Mouse (Mus musculus) ovary, adult 10 weeks (tissue): ENCODE results near the gene Il1rl2. TPM values are rescaled to one million over a fixed set of nuclear protein-coding genes. Genes with fewer than 3 reads are reported as not detected.

Experiments used
- polyA plus RNA-seq: library from polyadenylated mRNA; stranded (reverse); fragments of 350-450 nt; fragmentation: Illumina TruSeq; extraction: RNeasy Lipid Tissue Mini Kit (QIAGEN cat#74804); gene quantifications from one replicate; pipeline ENCODE4 v1.2.3, GENCODE M21; 2014

Il1rl2 gene
- 16.6 TPM for polyA plus RNA-seq

DNA sequence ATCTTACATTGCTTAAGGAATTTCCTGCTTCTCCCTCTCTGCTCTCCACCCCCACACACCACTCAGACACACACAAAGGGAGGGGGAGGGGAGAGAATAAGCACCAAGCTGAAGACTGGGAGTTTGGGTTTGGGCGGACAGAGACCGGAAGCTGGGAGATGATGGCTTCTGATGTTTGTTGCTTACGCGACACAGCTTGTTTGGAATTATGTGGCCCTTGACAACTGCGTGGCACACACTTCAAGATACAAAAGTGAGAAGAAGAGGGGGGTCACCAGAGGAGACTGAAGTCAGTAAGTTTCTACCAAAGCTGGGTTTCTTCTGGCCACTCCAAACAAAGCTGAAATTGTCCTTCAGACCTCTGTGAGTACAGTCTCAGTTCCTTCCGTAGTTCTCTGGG lies at the start of gene Il1rl2:
Il1rl2 (plus strand) TSS at position 154 of the 400 bp plus-strand sequence.

Other genes with a start within 250 kb of the Il1rl2 start
- gene Il1r1, start 99.5 kb upstream of the Il1rl2 start, polyA plus RNA-seq: 61.5 TPM
- gene Il1rl1, start 105.0 kb downstream of the Il1rl2 start, polyA plus RNA-seq: 5.7 TPM
- gene Il18r1, start 140.9 kb downstream of the Il1rl2 start, polyA plus RNA-seq: 4.5 TPM
- 0.60 TPM for gene Il18rap, start 190.8 kb downstream of the Il1rl2 start, polyA plus RNA-seq